Mouse (Mus musculus): ENCODE data around the gene Prm3. TPM values are rescaled to one million over a fixed set of nuclear protein-coding genes. Genes with fewer than 3 reads are reported as not detected.

Prm3 gene
- total RNA-seq, 2 experiments from 2014 or later: not detected

- DNase-seq: no peak
Observed at GRCm38 (mm10) chr16:10770531-10771325, 20.0 kb downstream of the Prm3 start.

- peak; percentile 71 for DNase-seq
Observed at GRCm38 (mm10) chr16:10769661-10770060, 21.1 kb downstream of the Prm3 start.

- peak; percentile 71 for DNase-seq
Observed at GRCm38 (mm10) chr16:10768821-10769220, 21.9 kb downstream of the Prm3 start.

GRCm38 (mm10) chr16:10767158-10767557 lies 23.6 kb downstream of the Prm3 start:
- peak; percentile 85 for DNase-seq

GRCm38 (mm10) chr16:10764323-10764722 lies 26.4 kb downstream of the Prm3 start:
- DNase-seq: no peak

GRCm38 (mm10) chr16:10763540-10764264 lies 27.0 kb downstream of the Prm3 start:
- DNase-seq: no peak

- no peak for DNase-seq
Observed at GRCm38 (mm10) chr16:10762569-10763180, 28.0 kb downstream of the Prm3 start.

GRCm38 (mm10) chr16:10761182-10761581 lies 29.5 kb downstream of the Prm3 start:
- DNase-seq: no peak

- no peak for DNase-seq
Observed at GRCm38 (mm10) chr16:10756168-10756567, 34.5 kb downstream of the Prm3 start.

GRCm38 (mm10) chr16:10754521-10755296 lies 36.0 kb downstream of the Prm3 start:
- DNase-seq: peak; percentile 73

GRCm38 (mm10) chr16:10749824-10750223 lies 40.9 kb downstream of the Prm3 start:
- no peak for DNase-seq

GRCm38 (mm10) chr16:10749226-10749625 lies 41.5 kb downstream of the Prm3 start:
- no peak for DNase-seq

- no peak for DNase-seq
Observed at GRCm38 (mm10) chr16:10741082-10741481, 49.6 kb downstream of the Prm3 start.

Other genes starting within 250 kb of the Prm3 start
- 10 to 100 TPM; 16.3 to 18.0 TPM for gene Dexi, start 247.9 kb downstream of the Prm3 start, total RNA-seq (2021)
- 10 to 100 TPM; 35.0 to 35.7 TPM for gene Clec16a, start 245.6 kb downstream of the Prm3 start, total RNA-seq (2021)
- 1 to 10 TPM; 2.1 to 2.6 TPM for gene Socs1, start 5.4 kb downstream of the Prm3 start, total RNA-seq (2021)
- not detected for gene Tnp2, start 2.3 kb downstream of the Prm3 start, total RNA-seq (2021)
- gene Prm2, start 5.2 kb upstream of the Prm3 start, total RNA-seq (2021): not detected
- gene Prm1, start 14.9 kb upstream of the Prm3 start, total RNA-seq (2021): not detected
- gene Gm11172, start 22.0 kb upstream of the Prm3 start, total RNA-seq (2021): not detected
- 1 to 10 TPM; 1.6 to 1.8 TPM for gene Rmi2, start 44.1 kb upstream of the Prm3 start, total RNA-seq (2021)

All from adrenal gland, postnatal 10 days (tissue).